Mouse (Mus musculus) hindlimb bud, embryonic 11.5 days (tissue): ENCODE measurements around the gene Csrp3.

Experiments used
- DNase-seq: peaks from one replicate; pipeline ENCODE4 v3.0.0-alpha.2; 2012; ENCODE audit warnings: low read depth, low spot score; ENCODE audit errors: extremely low spot score

Gene Csrp3

DNA sequence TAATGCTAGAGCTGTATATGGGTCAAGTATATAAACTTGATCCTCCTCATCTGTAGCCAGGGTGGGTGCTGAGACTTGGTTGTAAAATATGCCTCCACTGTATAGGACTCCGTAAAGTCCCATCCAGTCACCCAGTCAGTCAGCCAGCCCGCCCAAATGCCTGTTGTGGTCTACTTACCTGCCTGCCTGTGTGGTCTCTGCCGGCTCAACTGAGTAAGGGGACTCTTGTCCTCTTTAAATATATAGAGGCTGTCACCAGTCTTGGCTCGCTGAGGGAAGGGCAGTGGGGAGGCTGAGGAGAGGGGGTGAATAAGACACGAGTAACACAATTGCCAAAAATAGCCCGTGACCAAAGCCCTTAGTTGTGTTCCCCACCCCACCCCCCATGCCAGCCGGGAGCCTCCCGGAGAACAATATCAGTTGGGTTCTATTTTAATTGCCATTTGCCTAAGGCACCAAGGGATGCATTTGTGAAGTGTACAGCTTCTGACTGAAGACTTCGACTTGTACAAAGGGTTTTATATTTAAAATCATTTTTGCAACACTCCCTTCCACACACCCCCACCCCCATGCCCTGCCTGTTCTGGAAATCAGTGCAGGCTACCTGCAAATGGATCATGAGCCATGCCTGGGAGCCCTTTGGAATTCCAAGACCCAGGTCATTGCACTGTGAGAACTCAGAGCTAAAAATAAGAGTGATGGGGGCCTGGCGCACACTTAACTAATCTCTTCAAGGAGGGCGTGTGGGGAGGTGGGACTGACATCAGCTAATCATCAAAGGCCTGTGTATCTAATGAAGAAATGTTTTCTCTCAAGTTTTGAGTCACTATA, at the start of gene Csrp3:
Gene Csrp3 (minus strand): TSS at position 214 of the 831 bp plus-strand sequence.
- no peak for DNase-seq

DNA sequence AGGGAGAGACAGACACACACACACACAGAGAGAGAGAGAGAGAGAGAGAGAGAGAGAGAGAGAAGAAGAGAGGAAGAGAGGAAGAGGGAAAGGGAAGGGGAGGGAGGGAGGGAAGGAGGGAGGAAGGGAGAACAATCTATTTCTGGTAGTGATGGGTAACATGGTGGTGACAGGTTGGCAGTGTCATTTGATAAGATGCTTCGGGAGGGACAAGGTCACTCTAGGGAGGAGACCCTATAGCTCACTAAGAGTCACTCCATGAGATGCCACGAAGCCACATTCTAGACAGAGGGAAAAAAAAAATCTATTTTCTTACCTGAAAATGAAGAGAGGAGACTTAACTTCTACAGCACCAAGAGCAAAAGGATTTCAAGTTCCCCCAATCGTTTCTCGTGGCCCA, 48.2 kb upstream of the Csrp3 start:
- DNase-seq = no peak

DNA sequence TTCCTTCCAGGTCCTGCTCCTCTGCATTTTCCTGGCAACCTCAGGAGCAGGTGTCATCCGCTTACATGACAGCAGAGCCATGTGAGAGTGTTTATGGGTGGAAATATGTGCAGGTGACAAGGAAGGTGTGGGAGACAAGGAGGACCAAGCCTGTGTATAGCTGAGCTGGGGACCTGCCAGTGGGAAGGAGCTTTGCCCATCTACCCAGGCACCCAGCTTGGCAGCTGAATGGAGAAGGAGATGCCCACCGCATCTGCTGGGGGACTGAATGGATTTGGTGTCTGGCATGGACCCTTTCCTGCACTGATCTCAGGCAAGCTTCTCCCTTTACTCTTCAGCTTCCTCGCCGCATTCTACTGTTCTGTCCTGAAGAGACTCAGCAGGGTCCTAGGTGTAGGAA, 47.6 kb upstream of the Csrp3 start:
- no peak for DNase-seq

DNA sequence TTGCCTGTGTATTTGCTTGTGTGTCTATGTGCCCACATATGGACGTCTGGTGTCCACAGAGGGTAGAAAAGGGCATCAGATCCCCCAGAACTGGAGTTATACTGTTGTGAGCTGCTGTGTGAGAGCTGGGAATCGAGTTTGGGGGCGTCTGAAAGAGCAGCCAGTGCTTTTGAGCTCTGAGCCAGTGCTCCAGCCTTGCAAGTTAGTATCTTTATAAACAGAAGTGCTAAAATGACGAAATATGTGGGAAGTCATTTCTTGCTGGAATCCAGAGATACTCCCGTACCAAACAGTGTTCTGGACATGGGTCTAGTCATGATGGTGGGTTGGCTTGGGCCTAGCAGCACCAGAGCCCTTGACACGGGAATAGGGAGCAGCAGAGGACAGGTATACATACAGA, 46.9 kb upstream of the Csrp3 start:
- DNase-seq = no peak

DNA sequence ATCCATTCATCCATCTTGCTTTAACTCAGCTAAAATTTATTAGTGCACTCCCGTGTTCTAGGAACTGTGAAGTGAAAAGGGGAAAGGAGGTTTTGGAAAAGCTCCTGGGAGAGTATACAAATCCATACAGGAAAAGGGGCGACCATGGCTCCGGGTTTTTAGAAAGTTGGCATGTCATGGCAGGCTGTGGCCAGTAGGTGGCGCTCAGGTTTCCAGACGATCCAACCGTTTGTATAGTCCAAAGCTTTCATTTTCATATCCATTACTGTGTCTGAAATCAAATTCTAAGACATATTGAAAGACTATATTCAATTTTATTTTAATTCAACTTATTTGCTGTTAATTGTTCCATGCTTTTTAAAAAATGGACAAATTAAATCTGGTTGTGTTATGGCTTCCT, 46.3 kb upstream of the Csrp3 start:
- no peak for DNase-seq

DNA sequence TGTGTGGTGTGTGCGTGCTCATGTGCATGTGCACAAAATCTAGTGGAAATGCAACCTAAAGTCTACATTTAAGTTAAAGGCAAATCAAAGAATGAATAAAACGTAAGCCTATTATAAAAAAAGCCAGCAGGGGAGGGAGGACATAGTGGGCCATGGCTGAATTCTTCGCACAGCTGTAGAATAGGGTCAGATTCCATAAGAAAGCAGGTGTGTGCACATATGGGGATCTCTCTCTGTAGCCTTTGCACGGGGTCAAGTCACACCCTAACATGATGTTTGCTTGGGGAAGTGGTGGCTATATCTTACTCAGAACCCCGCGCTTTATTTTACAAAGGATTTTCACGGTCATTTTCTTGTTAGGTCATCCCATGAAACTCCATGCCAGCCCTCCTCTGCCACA, 45.3 kb upstream of the Csrp3 start:
- DNase-seq = no peak

DNA sequence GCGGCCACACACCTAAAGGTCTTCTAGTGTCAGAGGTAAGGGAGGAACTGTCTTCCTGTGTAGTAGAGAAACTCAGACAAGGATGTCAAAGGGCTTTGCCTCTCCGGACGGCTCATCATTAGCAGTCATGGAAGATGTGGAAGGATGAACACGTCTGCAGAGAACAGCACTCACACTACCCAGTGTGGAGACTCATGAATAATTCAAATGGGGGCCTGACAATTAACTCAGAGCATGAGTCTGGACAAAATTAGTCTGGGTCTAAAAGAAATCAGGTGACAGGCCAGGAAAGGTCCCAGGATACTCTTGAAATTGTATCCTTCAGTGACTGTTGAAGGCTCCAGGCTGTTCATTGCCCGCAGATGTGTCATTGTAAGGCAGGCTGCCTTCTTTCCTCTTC, 43.2 kb upstream of the Csrp3 start:
- no peak for DNase-seq

DNA sequence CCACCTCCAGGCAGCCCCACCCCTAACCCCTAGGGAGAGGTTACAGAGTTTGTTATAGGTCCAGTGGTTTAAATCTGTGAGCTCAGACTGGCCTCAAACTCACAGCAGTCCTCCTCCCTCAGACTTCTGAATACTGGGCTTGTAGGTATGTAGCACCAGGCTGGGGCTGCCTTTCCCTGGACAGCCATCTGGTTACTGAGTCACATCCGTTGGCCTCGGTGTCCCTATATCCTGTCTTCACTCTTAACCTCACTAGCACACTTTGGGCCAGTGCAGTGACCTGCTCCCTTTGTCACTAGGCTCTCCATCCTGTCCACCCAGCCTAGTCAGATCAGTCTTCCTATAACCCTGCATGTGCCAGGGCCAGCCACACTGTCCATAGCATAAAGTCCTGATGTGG, 40.9 kb upstream of the Csrp3 start:
- no peak for DNase-seq

DNA sequence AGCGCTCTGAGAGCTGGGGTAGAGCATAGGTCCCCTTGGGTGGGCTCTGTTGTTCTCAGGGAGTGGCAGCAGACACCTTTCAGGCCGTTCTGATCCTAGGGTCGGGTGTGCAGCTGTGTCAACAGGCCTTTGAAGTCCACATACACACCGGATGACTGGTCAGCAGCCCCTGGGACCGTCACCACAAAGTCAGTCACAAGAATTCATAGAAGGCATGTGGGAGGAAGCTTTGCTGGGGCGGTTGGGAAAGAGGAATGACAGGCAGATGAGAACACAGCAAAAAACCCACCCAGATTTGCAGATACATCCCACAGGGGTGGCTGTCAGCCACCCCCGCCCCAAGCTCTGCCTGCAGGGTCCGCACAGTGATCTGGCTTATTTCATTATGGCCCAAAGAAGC, 40.1 kb upstream of the Csrp3 start:
- DNase-seq = no peak

DNA sequence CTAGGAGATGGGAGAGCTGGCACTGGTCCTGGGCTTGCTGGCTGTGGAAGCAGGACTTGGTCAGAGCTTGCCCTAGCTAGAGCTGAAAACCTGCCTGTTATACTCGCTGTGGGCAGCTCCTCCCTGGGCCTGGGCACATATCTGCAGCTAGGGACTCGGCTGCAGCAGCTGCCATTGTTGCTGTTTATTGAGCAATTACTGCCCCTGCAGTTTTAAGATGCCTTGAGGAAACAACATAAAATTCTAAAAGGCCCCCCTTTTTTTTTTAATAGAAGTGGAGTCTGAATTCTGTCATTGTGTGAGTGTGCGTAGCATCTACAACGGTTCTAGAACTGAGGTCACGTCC, 36.4 kb upstream of the Csrp3 start:
- DNase-seq = no peak

DNA sequence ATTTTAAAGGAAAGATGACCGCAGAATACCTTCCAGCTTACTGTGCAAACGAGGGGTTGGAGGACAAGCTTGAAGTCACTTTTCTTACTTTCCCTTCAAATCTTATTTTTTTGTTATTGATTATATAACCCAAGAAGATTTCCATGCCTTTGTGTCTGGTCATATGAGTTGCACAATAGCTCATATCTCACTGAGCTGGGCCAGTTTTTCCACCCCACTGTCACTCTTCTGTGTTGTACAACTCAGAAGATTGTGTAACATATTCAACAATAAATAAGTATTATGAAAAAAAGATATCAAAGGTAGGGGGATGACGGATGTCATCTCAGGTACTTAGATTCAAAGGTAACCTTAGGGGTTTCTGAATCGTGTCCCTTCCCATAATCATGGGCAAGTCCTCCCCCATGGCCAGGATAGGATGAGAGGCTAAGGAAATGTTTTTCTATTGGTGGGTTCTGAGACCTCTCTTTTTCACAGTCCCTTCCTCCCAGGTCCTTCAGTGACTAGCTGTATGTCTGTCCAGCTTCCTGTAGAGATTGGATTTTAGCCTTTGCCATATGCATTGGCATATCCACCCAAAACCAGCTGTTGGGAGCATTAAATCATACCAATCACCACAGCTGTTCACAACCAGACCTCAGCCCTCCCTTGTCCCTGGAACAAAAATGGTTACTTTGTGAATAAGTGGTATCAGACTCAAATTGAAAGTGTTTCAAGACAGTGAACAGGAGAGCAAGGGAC, 35.9 kb upstream of the Csrp3 start:
- no peak for DNase-seq

DNA sequence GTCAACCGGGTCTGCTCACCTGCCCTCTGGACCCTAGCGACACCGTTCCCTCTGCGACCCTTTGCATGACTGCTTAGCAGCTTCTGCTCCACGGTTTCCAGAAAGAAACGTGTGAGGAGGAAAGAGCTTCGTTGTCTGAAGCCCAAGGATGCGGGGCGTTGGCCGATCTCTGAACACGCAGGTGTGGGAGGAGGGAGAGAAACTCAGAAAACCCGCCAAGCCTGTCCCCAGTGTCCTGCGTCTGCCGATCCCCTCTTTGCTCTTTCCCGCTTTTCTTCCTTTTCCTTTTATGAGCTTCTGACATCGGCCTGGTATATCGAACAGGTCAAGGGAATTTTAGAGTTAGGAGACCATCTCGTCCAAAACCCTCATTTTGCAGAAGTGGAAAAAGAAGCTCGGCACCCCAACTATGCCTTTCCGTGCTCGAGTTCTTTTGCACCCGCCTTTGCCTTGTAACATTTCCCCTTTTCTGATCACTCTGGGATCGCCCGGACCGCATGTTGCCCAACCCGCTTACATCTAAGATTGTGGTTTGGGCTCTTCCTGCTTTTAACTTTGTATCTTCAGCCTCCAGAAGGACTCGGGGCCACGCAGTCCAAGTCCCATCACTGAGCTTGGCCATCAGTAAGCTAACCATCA, 34.3 kb upstream of the Csrp3 start:
- DNase-seq = no peak

DNA sequence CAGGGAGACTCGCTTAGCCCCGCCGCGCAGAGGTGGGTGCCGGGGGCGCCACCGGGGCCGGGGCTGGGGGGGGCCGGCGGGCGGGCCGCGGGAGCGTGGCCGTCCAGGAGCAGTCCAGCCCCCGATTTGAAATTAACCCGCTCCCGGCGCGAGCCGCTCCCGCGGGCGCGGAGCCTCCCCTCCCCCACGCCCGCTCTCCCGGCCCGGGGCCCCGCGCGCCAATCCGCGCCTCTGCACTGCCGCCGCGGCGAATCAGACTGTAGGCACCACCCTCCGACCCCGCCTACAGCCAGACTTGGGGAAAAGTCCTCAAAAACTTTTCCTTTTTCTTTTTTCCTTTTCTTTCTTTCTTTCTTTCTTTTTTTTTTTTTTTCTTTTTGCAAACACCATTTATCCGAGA, 33.7 kb upstream of the Csrp3 start, which contains the start of gene E2f8:
Gene E2f8 (minus strand): TSS at position 111 of the 400 bp plus-strand sequence.
- DNase-seq = no peak

DNA sequence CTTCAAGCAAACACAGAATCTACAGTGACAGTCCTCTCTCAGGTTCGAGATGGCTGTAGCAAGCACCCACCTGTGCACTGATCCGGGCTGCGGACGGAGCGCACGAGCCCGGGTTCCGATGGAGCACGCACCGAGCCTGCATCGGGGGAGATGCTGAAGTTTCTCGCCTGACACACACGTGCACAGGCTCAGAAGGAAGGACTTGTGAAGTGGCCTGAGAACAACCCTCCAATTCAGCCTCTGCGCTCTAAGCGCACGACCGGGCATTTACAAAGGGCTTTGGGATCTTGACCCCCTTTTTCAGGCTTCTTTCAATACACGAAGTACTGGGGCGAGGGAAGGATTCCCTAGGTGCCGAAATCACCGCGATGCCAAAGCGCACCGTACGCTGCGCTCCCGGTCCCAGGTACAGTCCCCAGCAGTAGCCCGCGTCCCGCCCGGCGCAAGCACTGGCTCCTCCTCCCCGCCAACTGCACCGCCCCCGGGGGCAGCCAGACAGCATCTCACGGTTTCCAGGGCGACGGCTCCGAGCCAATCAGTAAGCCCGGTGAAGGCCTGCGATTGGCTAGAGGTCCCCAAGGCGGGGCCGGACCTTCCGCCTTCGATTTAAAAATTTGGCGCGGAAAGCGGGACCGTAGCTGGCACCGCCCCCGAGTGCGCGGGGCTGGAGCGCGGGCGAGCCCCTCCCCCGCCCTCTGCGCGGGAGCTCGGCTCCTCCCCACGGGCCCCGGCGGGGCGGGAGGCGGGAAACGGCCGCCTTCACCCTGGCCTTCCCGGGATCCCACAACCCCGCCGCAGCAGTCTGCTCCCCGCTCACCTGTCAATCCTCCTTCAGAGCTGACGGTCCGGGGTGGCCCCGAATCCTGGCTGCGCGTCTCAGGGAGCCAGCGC, 33.0 kb upstream of the Csrp3 start:
- peak; percentile 82 for DNase-seq

DNA sequence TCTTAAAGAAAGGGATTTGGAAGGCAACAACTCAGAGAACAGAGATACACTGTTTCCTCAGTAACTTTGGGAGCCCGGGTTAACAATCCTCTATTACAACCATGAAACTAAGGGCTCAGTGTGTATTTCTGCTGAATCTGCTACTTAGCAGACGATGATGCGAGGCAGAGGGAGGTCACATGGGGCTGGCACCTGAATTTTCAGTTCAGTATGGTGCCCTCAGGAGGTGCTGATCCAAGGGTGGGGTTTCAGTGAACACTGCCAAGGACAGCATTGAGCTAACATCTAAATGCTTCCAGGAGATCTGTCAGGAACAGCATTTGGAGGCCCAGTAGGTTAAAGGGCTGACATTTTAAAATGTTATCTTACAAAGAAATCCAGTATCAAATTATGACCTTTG, 31.7 kb upstream of the Csrp3 start:
- DNase-seq = no peak

DNA sequence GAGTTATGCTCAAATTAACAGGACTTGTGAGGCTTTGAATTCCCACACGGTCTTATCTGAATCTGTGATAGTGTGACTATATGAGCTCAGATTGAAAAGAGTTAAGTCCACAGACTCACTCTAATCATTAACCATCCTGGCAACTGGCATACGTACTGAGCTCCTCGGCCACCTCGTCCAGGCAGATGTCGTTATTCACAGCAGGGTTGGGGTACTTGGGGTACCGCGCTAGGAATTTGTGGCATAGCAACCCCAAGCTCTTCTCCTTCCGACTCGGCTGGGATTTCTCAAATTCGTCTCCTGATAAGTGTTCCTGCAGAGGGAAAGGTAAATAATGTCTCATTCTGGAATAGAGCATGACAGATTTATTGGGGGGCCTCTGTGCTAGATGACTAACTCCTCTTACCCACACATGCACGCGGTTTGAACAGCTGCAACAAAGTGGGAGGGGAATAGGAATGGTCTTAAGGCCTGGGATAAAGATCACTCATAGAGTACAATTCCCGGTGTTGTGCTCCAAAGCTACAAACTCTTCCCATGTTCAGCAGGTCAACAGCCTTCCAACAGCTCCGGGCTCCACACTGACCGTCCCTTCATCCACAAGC, 30.1 kb upstream of the Csrp3 start:
- no peak for DNase-seq

DNA sequence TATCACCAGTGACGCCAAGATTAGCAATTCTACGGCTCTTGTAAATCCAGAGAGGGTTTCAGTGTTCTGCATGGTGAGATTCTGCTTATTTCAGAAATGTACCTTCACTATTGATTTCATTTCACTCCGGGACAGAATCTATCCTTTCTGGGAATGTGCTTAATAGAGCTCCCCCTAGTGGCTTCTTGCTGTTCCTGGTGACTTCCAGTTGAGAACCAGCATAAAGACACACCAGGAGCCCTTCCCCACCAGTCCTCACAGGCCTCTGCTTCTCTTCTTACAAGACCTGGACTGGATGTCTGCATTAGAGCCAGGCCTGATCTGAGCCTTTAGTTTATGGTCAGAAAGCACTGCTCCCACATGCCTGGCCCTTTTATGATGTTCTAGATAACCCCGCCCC, 28.7 kb upstream of the Csrp3 start:
- peak; percentile 49 for DNase-seq

DNA sequence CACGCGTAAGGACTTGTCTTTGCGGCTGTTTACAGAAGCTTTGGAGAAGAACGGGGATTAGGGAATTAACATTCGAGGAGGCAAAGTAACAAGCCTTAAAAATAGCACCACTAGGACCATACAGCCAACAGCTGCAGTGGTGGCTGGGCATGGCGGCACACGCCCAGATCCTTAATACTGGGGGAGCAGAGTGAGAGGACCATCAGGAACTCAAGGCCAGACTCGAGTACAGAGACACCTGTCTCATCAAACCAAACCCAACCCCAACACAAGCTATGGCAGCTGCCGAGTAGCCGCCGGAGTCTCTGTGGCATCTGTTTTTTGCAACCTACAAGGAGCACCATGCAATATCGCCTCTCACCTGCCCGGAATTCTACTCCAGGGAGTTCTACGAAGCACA, 27.3 kb upstream of the Csrp3 start:
- no peak for DNase-seq

DNA sequence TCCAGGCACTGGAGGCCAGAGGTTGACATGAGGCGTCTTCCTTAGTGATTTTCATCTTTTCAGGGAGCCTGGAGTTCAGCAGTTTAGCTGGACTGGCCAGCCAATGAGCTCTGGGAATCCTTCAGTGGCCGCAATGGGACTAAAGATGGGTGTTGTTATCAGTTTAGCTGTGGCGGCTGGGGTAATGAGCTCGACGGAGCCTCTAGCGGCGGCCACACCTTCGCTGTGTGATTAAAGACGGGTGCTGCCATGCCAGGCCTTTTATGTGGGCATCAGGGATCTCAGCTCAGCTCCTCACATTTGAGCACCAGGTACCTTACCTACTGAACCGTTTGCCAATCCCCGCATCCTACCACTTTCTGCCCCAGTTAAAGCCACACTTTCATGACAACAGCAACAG, 23.5 kb upstream of the Csrp3 start:
- no peak for DNase-seq

DNA sequence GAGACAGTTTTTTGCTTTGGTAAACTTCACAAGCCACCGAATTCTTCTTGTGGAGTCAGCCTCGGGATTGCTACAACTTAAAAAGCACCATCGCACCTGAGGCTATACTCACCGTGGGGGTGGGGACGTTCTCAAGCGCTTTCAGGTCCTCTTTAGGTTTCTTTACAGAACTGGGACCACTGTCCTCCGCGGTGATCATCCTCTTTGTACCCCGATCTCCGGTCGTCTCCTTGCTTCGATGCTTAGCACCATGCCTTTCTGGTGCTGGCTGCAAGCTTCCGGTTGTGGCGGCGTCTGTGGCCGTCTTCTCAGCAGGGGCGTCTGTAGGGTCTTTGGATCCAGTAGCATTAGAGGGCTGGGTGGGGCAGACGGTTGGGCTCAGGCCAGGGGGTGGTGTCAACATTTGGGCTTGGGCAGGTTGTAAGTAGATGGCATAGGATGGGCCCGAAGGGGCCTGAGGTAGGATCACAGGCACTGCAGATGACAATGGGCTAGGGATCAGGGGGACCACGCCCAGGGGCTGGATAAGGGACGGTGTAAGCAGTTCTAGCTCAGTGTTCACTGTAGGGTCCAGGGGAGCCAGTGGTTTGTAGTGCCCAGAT, 22.8 kb upstream of the Csrp3 start:
- no peak for DNase-seq
